Mouse (Mus musculus): ENCODE data around the gene Cib1.

- TF ChIP-seq MEF2A (IDR thresholded peaks at IDR 0.05; ENCODE audit: extremely low read depth, insufficient replicate concordance, low read depth, low read length, poor library complexity, severe bottlenecking) (no peak), CTCF (IDR thresholded peaks at IDR 0.05 in 2 of 3, conservative IDR thresholded peaks at IDR 0.05 in 1 of 3; ENCODE audit: control insufficient read depth in 1 of 3, insufficient read depth in 1 of 3, low read depth in 2 of 3, low read length in 3 of 3, poor library complexity in 1 of 3, severe bottlenecking in 1 of 3) (no peak), TBP (IDR thresholded peaks at IDR 0.05; ENCODE audit: low read depth, low read length) (peak; percentile 50; the same call in 1 of the 2 replicates), POLR2A (IDR thresholded peaks at IDR 0.05; ENCODE audit: control insufficient read depth in 1 of 2, insufficient read depth in 1 of 2, low read depth in 1 of 2, low read length in 2 of 2, poor library complexity in 1 of 2) (peak in 1 of 2 experiments; percentile 58; a peak in 1 of 4 replicates), EP300 (IDR thresholded peaks at IDR 0.05; ENCODE audit: low read depth in 1 of 2, low read length in 2 of 2) (peak; percentile 95 to 99), HCFC1 (IDR thresholded peaks at IDR 0.05; ENCODE audit: low read depth, low read length) (no peak), MYB (IDR thresholded peaks at IDR 0.05; ENCODE audit: low read depth, low read length) (no peak; the same call in none of the 2 replicates), CHD2 (IDR thresholded peaks at IDR 0.05; ENCODE audit: low read length) (peak; percentile 11; the same call in 1 of the 2 replicates), SIN3A (IDR thresholded peaks at IDR 0.05; ENCODE audit: low read length) (peak; percentile 91), ZMIZ1 (IDR thresholded peaks at IDR 0.05; ENCODE audit: low read depth, low read length) (peak; percentile 37), MYC (IDR thresholded peaks at IDR 0.05; ENCODE audit: low read depth, low read length) (0 out of 2 replicates have a peak, but pooled peaks have one; percentile 77), ZNF384 (IDR thresholded peaks at IDR 0.05; ENCODE audit: low read depth, low read length) (no peak)
Measured at GRCm38 (mm10) chr7:80208738-80209430, 23.7 kb downstream of the Cib1 start.
